Mouse (Mus musculus) heart, adult 8-10 months (tissue): ENCODE data around the gene Edar. TPM values are rescaled to one million over a fixed set of nuclear protein-coding genes. Genes with fewer than 3 reads are reported as not detected.

Experiments used
- DNase-seq: peaks from one replicate; pipeline ENCODE4 v3.0.0; 2022; ENCODE audit warnings: low spot score
- total RNA-seq, 4 experiments: library from RNA; stranded (reverse); gene quantifications; 2 replicates each; pipeline ENCODE4 v1.2.4; 2022

Gene Edar
- total RNA-seq, 4 experiments from 2014 or later = 0.08 to 0.69 (median 0.45) TPM

DNA sequence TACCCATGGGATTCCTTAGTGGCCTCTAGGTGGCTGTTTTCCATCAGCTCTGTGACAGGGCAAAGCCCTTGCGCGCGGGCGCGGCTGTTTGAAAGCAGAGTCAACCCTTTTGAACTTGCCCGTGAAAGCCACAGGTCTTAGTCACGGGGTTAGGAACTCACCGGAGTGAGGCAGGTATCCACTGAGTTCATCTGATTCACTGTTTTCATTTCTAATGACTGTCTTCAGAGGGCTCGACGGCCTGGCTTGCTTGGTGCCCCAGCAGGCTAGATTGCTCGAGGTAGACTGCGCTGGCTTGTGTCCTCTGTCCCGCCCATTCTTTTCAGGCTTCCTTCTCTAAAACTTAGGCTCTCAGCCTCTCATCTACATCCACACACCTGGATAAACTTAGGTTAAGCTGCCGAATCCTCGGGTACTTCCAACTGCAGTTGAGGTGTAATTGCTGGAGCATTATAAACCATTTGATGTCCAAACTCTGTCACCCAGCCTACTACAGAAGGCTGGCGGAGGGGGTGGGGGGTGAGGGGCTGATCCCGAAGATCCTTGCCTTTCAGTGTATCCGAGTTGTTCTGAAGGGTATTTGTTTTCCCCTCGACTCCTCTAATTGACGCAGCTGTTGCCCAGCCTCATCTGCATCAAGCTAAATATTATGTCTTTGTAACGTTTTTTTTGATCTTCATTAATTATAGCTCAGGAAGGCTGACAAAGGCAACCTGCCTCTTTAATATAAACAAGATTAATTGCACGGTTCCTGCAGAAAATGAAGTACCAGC lies 24.0 kb downstream of the Edar start:
- no peak for DNase-seq

DNA sequence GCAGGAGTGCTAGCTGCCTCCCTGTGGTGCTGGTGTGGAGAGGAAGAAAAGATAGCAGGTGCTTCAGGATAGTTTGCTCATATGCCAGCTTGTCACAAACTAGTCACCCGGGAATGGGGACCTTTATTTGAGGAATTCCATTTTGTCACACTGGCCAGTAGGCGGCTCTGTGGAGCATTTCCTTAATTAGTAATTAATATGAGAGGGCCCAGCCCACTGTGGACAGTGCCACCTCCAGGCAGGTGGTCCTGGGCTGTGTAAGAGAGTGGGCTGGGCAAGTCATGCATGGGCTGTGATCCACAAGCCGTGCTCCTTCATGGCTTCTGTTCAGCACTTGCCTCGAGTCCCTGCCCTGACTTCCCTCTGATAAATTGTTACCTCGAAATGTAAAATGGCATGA lies 26.7 kb downstream of the Edar start:
- no peak for DNase-seq

DNA sequence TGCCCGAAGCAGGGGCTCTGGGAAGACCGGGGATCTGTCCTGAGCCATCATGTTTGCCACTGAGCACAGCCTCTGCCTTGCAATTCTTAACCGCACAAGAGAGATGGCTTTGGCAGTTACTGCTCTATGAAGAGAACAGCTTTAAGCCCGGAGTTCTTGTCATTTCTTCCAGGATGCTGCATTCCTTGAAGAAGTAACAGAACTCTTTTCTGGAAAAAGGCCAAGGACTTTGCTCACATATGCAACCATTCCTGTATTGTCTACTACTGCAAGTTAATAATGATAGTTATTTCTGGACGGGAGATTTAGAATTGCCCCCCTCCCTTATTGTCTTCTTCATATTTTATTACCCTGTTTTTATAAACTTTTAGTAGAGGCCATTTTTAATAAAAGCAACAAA lies 30.8 kb downstream of the Edar start:
- DNase-seq = no peak

DNA sequence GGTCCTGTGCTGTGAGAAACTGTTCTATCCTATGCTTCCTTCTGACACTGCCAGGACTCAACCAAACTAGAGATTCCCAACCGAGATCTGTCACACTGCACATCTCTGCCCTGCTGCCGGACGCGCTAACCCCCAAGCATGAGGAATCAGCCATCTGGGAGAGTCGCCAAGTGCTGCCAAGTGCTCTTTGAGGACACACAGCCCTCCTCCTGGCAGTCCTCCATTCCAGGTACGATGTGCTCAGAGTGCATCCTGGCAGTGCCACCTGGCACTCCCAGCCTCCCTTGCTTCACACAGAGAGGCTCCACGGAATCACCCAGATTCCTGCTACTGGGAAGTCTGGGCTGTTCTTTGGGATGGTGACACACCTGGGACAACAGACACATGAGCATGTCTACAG lies 31.3 kb downstream of the Edar start:
- DNase-seq = no peak

DNA sequence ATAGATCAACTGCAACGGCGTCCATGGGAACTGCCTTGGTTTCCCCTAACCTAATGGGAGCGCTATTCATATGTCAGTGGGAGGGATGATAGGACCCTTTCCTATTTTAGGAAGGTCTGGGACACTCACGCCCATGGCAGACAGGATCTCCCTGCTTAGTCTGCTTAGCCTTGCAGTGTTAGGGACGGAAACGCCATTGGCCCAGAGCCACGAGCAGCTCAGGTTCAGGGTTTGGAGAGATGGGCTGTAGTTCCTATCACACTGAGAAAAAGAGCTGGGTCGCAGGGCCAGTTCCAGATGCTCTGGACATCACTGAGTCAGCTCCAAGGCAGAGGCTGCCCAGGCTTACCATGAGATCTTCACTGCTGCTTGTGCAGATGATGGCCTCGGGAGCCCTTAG lies 32.5 kb downstream of the Edar start:
- no peak for DNase-seq

DNA sequence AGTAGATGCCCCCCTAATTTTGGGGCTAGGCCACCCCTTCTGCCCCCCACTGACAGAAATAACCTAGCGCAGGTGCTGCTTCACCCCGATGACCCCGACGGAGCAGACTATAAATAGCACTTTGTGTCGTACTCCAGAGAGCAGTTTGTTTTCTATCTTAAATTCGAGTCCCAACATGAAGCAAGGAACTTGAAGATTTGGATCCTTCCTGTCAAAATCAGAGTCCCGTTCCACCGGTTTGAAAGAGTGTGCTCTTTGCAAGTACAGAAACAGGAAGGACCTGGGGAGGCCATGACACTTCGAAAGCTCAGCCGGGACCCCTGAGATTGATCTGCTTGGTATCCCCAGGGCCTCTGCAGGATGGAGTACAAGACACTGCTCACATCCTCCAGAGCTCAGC lies 33.8 kb downstream of the Edar start:
- DNase-seq = no peak

DNA sequence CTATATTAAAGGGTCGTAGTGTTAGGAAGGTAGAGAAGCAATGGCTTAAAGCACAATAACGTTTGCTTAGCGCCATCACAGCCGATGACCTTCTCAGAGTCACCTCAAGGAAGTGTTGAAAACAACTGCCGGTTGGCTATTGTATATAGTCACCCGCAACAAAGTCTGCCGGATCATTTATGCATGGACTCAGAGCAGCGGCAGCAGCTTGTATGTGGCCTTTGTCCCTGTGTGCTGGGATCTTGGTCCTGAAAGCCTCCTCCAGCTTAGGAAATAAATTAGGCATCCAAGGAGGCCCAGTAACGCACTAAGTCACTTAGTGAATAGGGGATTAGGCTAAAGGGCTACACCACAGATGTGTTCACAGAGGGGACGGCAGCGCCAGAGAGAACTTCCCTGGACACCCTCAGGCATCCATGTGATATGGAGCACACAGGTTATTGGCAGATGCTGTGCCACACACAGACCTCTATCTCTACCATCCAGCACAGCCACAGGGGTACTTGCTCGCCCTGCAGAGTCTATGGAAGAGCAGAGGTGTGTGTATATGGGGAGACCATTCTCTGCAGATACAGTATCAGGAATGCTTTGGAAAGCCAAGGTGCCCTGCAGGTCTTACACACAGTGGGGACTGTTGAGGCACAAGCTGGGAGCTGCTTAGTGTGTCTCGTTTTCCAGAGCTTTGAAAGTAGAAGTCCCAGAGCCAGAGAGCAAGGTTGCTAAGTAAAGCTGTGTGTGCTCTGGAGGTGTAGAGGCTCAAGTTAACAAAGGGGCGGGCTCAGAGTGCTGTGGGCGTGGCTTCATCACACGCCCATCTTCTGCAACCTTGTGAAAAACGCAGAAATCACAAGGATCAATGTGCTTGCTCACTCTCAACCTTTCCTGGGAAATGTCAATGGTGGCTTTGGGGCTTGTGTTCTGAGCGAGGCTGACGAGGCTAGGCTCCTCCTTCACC lies 34.7 kb downstream of the Edar start:
- DNase-seq = no peak

DNA sequence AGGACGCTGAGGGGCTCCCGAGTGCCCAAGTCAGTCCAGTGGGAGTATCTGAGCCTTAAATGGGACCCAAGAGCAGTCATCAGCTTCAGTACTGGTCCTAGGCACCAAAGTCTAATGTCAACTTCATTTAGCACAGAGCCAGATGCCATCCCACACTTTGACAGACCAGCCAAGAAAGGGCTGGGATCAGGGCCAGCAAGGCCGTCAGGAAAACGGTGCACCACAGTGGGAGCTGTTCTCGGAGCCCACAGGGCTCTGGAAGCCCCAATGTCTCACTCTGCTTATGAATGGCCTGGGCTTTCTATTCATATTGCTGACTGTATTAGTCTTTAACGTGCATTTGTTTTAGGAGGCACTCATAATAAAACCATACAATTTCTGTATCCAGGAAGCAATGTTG lies 36.2 kb downstream of the Edar start:
- peak; percentile 11 for DNase-seq

DNA sequence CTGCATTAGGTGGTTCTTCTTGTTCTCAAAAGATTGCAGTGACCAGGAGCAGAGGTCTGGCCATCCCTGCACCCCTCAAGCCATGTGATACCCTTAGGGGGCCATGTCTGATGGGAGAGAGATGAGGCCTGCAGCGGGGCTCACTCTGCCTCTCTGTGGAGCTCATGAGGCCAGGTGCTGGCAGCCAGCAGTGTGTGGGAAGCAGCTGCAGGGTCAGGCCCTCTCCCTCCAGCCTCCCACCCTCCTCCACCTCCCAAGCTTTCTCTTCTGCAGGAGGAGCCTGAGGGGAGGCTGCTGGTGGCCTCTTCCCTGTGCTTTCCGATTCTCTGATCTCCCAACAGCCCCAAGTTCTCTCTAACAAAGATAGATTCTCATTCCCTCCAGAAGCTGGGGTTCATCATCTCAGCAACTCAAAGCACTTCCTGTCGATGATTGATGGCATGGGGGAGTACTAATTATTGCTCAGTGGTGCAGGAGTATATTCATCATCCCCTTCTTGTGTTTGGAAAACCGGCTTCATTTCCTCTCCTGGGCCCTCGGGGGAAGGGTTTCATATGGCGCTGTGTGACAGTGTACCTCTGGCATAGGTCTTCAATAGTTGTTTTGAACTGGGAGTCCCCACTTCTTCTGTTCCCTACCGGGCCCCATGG lies 38.9 kb downstream of the Edar start:
- DNase-seq = no peak

DNA sequence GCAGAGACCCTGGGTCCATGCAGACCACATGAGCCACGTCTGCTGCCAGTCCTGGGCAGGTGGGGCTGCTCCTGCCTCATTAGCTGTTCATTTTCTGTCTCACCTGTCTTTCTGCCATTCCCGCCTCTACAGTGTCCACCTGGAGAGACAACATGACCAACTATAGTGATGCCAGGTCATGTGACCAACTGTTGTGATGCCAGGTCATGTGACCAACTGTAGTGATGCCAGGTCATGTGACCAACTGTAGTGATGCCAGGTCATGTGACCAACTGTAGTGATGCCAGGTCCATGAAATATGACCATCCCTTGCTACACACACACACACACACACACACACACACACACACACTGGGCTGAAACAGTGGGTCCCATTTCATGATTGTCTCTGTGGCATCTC lies 41.9 kb downstream of the Edar start:
- no peak for DNase-seq

DNA sequence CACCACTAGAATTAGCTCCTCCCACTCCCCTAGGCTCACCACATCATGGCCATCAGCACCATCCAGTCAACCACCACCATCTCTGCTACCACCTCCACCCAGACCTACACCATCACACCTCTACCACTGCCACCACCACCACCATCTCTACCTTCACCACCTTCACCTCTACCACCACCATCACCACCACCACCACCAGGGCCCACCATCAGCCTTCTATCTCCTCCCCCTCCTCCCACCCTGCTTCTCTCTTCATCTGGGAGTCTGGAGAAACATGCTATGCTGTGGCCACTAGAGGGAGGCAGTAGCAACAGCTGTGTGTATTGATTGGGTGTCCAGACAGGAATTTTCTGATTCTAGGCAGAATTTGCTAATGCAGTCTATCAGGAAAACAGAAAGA lies 47.9 kb downstream of the Edar start:
- DNase-seq = no peak

DNA sequence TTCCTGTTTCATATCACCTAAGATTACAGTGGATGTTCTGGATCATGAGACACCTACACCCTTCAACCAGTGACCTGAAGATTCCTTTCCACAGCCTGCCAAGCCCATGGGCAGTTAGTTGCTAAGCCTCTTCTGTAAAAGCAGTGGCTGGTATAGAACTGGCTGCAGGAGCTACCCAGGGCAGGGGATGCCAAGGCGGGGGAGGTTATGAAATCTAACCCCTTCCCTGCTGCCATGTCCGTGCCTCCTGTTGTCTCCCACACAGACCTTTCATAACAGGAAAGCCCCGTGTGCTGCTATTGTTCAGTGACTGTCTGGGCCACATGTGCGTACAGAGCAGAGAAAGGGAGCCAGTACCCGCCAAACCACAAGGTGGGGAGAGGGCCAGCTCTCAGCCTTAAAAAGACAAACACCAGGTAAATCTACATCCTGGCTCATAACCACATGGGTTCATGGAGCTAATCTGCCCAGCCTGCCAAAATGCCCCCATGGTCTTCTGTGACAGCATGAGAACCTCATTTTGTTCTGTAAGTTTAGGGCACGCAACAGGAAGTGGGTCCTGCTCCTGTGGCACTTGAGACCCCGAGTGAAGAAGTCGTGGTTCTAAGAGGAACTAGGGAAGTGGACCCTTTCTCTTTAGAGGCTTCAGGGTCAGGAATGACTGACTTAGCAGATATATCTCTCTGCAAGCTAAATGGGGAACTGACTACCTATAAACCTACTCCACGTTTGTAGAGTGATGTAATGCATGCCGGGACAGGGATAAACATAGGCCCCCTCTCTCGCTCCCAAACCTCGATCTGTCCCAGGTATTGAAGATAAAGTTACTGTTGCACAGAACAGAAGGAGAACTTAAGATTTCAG lies 50.4 kb downstream of the Edar start:
- DNase-seq = no peak

DNA sequence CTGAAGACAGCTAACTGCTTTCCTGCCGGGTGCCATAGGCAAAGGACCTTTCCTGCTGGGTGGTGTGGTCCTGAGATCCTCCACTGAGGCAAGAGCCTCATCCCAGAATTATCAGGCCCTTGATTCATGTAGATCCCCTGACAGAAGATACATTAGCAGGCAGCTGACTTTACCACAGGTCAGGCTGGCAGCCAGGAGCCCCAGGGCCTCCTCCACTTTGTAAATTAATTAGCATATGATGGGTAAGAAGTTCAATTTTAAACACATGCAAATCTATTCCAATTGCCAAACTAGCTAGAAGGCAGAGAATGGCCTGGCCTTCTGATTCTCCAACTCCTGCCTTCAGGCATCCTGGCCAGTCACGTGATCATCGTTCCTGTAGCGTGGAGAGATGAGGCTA lies 56.2 kb downstream of the Edar start:
- DNase-seq = no peak

DNA sequence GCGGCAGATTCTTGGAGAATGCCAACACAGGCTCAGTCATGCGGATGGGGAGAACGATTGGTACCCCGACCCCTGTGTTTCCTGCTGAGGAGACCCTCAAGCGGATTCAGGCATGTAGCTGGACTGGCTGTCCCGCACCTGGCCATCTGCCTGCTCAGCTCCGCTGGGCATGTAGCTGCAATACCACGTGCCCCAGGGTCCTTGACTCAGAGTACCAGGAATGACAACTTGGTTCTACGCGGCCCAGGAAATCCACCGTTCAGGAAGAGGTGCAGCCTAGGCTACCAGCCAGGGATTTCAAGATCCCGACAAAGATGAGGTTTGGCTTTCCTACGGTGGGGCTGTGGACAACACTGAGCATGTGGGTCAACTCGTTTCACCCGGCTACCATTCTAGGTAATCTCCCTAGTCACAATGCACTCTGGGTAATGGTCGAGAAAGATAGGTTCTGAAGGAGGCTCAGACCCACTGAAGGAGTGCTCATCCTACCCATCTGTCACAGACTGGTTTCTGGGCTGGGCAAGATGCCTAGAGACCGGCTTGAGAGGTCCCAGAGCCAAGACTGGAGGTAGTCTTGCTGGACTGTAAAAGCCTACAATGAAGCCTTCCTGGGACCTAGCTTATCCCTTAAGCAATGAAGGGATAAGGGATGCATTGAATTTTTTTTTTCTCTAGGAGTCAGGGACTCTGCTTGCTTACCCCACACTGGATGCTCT lies 56.8 kb downstream of the Edar start:
- no peak for DNase-seq

DNA sequence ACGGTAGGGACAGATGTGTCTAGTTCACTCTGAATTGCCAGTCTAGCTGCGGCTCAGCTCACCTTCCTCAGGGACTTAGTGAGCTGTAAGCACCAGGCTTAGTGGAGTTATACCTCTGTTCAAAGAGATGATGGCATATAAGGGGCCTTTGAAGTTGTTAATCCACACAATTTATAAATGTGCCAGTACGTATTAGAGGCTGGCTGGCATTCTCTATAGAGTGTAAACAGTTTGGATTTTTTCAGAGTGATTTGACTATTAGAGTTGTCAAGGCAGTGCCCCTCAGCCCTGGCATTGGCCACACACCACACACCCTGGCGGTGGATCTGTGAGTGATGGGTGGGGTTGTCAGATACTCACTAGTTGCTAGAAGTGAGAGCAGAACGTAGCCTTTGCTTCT lies 58.9 kb downstream of the Edar start:
- DNase-seq = no peak

DNA sequence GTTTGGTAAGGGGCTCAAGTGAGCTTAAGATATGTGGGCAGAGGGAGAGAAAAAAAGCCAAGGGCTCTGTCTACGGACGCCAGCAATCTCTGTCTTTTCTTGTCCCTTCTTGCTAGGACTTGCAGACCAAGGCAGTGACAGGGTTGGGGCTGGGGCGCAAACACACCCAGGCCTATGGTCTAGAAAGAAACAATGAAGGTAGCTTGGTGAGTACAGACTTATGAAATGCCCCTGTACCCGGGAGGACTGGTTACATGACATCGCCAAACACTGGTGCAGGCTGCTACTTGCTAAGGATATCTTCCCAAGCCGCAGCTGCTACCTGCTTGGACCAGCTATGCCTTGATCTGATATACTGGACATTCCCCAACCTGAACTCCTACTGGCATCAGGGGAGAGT lies 60.9 kb downstream of the Edar start:
- DNase-seq = no peak

DNA sequence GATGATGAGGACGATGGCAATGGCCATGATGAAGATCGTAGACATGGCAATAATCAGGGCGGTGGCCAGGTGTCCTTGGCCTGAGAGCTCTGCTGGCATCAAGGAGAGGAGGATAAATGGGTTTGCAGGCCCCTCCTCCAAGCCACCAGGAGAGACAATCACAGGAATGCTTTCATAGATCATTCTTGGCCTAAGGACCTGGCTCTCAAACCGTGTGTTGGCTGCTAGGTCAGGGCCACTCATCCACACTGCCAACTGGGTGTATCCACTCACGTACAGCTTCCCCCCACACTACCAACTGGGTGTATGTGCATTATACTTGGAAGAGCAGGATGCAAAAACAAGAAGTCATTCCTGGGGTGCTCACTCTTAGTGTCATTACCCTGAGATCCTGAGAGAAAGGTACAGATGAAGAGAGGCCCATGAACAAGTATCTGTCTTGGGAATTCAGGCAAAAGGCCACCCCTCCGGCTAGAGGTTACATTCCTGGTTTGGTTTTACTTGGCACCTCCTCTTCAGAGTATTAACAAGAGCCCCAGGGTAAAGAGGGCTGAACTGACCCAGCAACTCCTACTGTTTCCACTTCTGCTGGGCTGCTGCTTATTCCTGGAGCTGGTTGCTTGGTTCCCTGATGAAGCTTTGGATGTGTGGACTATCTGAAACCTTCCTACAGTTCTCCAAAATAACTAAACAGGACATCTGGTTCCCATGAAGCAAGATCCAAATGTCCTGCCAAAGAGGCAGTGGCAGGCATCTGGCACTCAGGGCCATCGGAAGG lies 64.8 kb downstream of the Edar start:
- DNase-seq = peak; percentile 46

DNA sequence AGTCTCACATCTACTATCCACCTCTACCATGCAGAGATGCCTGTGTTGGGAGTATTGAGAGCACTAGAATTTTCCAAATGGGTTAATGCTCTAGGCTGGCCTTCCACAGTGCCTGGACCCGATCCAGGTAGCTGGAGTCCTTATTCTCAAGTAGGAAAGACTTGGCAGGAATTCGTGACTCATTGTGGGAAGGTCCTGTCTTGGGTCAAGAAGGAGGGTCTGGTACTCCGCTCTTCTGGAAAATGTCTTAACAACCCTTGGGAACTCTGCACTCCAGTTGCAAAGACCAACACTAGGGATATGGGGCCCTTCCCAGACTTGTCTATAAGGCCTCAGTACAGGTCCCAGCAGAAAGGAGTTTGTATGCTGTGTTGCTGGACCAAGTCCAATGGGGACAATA lies 66.6 kb downstream of the Edar start:
- DNase-seq = no peak

DNA sequence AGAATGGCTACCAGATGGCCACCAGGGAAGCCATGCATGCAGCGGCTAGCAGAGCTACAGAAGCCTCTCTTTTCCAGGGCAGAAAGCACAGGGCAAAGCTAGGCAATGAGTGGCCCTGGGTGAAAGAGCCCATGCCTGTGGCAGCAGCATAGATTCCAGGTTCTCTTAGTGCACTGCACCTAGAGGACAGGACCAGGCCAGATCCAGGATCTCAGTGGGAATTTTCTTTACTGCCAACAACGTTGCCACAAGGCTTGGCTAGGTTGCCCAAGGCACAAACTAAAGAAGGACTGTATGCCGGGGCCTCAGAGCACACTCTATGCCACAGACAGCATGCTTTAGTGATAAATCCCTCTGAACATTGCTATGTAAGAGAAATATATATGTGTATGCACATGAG lies 69.1 kb downstream of the Edar start:
- DNase-seq = no peak

DNA sequence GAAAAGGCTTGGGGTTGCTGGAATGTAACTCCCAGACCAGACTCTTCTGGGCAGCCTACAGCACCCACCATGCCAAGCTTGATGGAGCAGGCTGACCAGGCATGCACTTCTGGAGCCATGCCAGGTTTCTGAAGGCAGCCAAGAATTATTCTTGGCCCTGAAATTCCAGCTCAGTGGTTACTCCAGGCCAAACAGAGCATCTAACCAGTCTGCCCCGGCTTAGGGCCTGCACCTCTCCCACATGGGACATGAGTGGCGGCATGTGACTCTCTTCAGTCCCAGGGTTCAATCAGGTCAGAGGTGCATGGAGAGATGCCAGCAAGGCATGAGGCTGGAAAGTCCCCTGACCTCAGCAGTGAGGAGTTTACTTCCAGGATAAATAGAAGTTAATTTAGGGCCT lies 70.7 kb downstream of the Edar start:
- peak; percentile 65 for DNase-seq
